Mouse (Mus musculus) heart, embryonic 14.5 days (tissue): Measurements from ENCODE around the gene Btbd11. TPM values are rescaled to one million over a fixed set of nuclear protein-coding genes. Genes with fewer than 3 reads are reported as not detected.

Experiments used
- ATAC-seq: fragments of 200-750 bp; cut with Nextera tagmentation; 2 replicates; pipeline ENCODE4 v1.8.0; 2017; ENCODE audit warnings: low read depth, moderate TSS enrichment; ENCODE audit not compliant: insufficient number of reproducible peaks, insufficient read depth, low FRiP score
- H3K27ac ChIP-seq, 2 experiments: fragments of 200-500 bp in 1 of 2; fragments of 300-500 bp in 1 of 2; sonication (generic) in 1 of 2; replicated peaks in 1 of 2; 2 replicates each; pipeline ENCODE4 v1.5.1; 2012 to 2014; ENCODE audit warnings: low read depth in 2 of 2, low read length in 2 of 2, control low read depth in 1 of 2, mild to moderate bottlenecking in 1 of 2, mixed read lengths in 1 of 2; ENCODE audit not compliant: control insufficient read depth in 1 of 2, insufficient read depth in 1 of 2
- H3K27me3 ChIP-seq: fragments of 300-500 bp; sonication (generic); 2 replicates; pipeline ENCODE4 v1.6.1; 2014; ENCODE audit warnings: mild to moderate bottlenecking, low read length, control low read depth; ENCODE audit not compliant: control insufficient read depth, insufficient read depth
- H3K36me3 ChIP-seq: fragments of 300-500 bp; sonication (generic); 2 replicates; pipeline ENCODE4 v1.6.1; 2014; ENCODE audit warnings: mild to moderate bottlenecking, control low read depth, low read length, mixed read lengths; ENCODE audit not compliant: control insufficient read depth, insufficient read depth
- H3K4me1 ChIP-seq, 2 experiments: fragments of 200-500 bp in 1 of 2; fragments of 300-500 bp in 1 of 2; sonication (generic) in 1 of 2; 2 replicates each; pipeline ENCODE4 v1.6.1; 2012 to 2014; ENCODE audit warnings: low read length in 2 of 2, control low read depth in 1 of 2, mixed read lengths in 1 of 2; ENCODE audit not compliant: control insufficient read depth in 2 of 2, insufficient read depth in 2 of 2
- H3K4me2 ChIP-seq: fragments of 300-500 bp; sonication (generic); 2 replicates; pipeline ENCODE4 v1.6.1; 2014; ENCODE audit warnings: mild to moderate bottlenecking, low read length
- H3K4me3 ChIP-seq, 2 experiments: fragments of 200-500 bp in 1 of 2; fragments of 300-500 bp in 1 of 2; sonication (generic) in 1 of 2; 2 replicates each; pipeline ENCODE4 v1.5.1; 2012 to 2014; ENCODE audit warnings: low read length in 2 of 2, mild to moderate bottlenecking in 2 of 2, control low read depth in 1 of 2, low read depth in 1 of 2, moderate library complexity in 1 of 2; ENCODE audit not compliant: control insufficient read depth in 1 of 2, insufficient read depth in 1 of 2
- H3K9ac ChIP-seq: fragments of 300-500 bp; sonication (generic); 2 replicates; pipeline ENCODE4 v1.6.1; 2014; ENCODE audit warnings: mild to moderate bottlenecking, low read length
- H3K9me3 ChIP-seq: fragments of 300-500 bp; sonication (generic); 2 replicates; pipeline ENCODE4 v1.6.1; 2016; ENCODE audit warnings: low read length, control low read depth; ENCODE audit not compliant: control insufficient read depth
- WGBS: fragments of 180-500 bp; shearing (Covaris S2); extraction: QIAGEN DNeasy Blood & Tissue Kit; methylation state at CpG from one replicate; pipeline ENCODE4 v1.1.7; 2014; 5-methylcytosine and 5-hydroxymethylcytosine counted together
- polyA plus RNA-seq: library from polyadenylated mRNA; unstranded; fragments of >200 nt; fragmentation: Nextera tagmentation; extraction: Ambion mirVana; gene quantifications from 2 replicates; pipeline ENCODE4 v1.2.1, GENCODE M21; 2014

Btbd11 gene
- 0.73 and 0.74 TPM in 2 replicates for polyA plus RNA-seq

DNA sequence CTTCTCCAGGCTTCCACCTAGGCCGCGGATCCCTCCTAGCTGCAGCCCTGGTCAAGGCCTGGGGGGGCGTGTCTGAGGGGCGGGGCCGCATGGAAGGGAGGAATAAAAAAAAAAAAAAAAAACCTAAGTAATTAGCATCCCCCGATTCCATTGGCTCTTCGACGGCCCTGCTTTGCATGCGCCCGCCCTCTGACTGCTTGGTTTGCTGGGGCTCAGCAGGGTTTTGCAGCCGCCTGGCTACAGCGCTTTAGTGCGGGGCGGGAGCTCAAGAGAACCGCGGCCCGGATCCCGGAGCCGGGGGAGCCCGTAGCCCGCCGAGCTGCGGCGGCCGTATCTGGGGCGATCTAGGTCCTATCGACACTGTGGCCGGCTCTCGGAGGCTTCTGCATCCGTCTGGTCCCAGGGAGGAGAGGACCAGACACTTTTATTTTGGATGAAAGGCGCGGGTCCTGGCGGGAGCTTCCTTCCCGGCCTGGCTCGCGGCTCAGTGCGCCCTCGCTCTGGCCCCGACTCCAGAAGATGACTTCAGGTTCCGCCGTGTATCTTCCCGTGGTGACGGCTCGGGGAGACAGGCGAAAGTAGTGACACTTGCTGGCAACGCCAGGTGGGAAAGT, at the start of gene Btbd11:
Gene Btbd11, plus strand, starts transcription at position 210 of the 614 bp plus-strand sequence.
- Histone ChIP-seq H3K9ac (peak within 1 kb of the TSS; percentile 69), H3K36me3 (no peaks in the 10 kb centered on the region), H3K27ac (peak within 1 kb of the TSS; percentile 31 to 38; a peak in 3 of 4 replicates), H3K4me2 (peak within 1 kb of the TSS; percentile 100), H3K4me3 (peak within 1 kb of the TSS; percentile 57 to 59), H3K9me3 (no peaks in the 10 kb centered on the region), H3K27me3 (peaks cover 21% of the 10 kb centered on the region), H3K4me1 (peaks cover 8 to 10% of the 10 kb centered on the region in 2 experiments; a peak in 2 of 4 replicates)
- WGBS, result under 1% methylated on average over 46 of the region's 46 CpGs
- ATAC-seq, result peak; percentile 91

DNA sequence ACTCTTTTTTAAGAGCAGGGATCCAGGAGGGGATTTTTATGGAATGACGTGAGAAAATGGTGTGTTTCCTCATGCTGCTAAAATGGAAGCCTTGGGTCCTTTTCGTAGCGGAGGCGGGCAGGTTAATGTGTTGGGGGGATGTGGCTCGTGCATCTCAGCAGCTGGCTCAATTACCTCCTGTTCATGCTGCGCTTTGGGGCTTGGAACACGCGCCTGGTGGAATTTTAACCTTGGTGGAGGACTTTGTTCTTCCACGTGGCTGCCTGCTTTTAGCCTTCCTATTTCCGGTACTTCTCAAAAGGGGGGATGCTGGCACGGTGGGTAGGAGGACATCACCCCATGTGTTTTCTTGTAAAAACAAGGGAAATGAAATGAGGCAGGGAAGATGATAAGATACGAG, 47.9 kb upstream of the Btbd11 start:
- H3K9ac ChIP-seq, result no peak overlapping the region
- no peak overlapping the region for H3K4me3 ChIP-seq
- H3K36me3 ChIP-seq, result no peaks in the 10 kb centered on the region
- H3K27me3 ChIP-seq, result no peaks in the 10 kb centered on the region
- no peaks in the 10 kb centered on the region for H3K9me3 ChIP-seq
- H3K4me1 ChIP-seq, result no peaks in the 10 kb centered on the region
- WGBS, result 61% methylated on average over 12 of the region's 12 CpGs
- H3K27ac ChIP-seq, result no peak overlapping the region
- no peak overlapping the region for H3K4me2 ChIP-seq
- ATAC-seq, result no peak

DNA sequence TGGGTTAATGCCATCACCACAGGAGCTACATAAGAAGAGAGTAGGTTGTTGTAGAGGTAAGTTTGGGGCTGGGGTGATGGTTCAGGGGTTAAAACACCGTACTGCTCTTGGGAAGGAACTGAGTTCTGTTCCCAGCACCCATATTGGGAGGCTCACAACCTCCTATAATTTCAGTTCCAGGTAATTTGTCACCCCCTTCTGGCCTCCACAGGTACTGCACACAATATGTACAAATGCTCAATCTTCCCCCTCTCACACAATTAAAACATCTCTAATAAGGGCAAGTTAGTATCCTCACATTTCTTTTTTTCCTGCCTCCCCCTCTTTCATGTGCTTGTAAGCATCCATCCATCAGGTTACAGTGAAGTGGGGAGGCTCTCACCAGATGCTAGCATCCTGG, 44.7 kb upstream of the Btbd11 start:
- no peak overlapping the region for H3K27ac ChIP-seq
- H3K9me3 ChIP-seq, result no peaks in the 10 kb centered on the region
- no peak overlapping the region for H3K4me2 ChIP-seq
- H3K4me3 ChIP-seq, result no peak overlapping the region
- no peaks in the 10 kb centered on the region for H3K4me1 ChIP-seq
- 68% methylated on average over 1 of the region's 1 CpGs for WGBS
- no peaks in the 10 kb centered on the region for H3K36me3 ChIP-seq
- ATAC-seq, result no peak
- no peak overlapping the region for H3K9ac ChIP-seq
- no peaks in the 10 kb centered on the region for H3K27me3 ChIP-seq

DNA sequence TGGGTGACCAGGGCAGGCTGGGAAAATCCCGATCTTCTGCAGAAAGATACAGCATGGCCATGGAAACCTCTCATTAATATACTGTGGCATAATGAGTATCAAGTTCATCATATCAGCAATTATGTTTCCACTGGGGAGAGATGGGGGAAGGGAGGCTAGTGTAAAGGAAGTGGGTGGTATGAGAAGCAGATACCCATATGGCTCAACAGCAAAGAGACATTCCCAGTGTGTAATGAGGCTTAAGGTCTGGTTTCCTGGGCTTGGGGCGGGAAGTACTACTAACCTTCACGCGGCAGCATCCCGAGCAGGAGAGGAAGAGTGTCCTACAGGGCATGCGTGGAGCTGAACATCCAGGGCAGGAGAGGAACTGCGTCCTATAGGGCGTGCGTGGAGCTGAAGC, 39.4 kb upstream of the Btbd11 start:
- H3K4me2 ChIP-seq, result no peak overlapping the region
- no peak overlapping the region for H3K27ac ChIP-seq
- no peak overlapping the region for H3K9ac ChIP-seq
- H3K27me3 ChIP-seq, result no peaks in the 10 kb centered on the region
- no peaks in the 10 kb centered on the region for H3K36me3 ChIP-seq
- H3K4me1 ChIP-seq, result no peaks in the 10 kb centered on the region
- ATAC-seq, result no peak
- 76% methylated on average over 9 of the region's 9 CpGs for WGBS
- no peak overlapping the region for H3K4me3 ChIP-seq
- H3K9me3 ChIP-seq, result peaks cover 3% of the 10 kb centered on the region; the same call in 1 of the 2 replicates

DNA sequence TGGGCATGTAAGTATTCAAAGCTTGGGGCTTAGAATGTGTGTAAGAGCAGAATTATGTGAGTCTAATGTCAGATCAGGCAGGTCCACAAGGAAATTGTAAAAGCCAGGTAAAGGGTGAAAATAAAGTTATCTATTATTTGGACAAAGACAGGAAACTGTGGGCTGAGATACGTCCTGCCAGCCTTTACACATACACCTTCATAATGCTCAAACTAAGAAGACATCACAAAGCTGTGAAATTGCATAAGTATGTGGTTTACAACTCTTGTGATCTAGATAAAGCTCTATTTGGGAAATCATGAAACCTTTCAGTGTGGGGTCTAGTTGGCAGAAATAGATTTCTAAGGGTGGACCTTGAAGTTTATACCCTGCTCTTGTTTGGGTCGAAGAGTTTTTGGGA, 34.1 kb upstream of the Btbd11 start:
- H3K27me3 ChIP-seq, result no peaks in the 10 kb centered on the region
- ATAC-seq, result no peak
- H3K4me1 ChIP-seq, result no peaks in the 10 kb centered on the region
- no peak overlapping the region for H3K27ac ChIP-seq
- H3K9me3 ChIP-seq, result peaks cover 3% of the 10 kb centered on the region; the same call in 1 of the 2 replicates
- no peak overlapping the region for H3K4me3 ChIP-seq
- no peak overlapping the region for H3K4me2 ChIP-seq
- WGBS, result 66% methylated on average over 2 of the region's 2 CpGs
- H3K9ac ChIP-seq, result no peak overlapping the region
- no peaks in the 10 kb centered on the region for H3K36me3 ChIP-seq

DNA sequence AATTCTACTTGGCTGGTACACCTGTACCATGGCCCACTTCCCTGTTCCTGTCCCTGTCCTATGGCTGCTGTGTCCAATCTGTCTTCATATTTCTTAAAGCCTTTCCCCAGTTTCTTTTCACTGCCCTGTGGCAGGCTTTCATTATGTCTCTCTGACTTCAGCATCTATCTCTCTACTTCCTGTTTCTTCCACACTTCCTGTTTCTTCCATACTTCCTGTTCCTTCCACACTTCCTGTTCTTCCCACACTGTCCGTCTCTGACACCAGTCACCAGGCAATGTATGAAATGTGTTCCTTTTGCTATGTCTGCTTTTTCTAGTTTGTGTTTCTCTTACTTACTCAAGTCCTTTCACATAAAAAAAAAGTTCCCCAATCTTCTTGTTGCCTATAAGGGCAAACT, 32.3 kb upstream of the Btbd11 start:
- H3K4me3 ChIP-seq, result no peak overlapping the region
- H3K4me1 ChIP-seq, result no peaks in the 10 kb centered on the region
- H3K9ac ChIP-seq, result no peak overlapping the region
- H3K27me3 ChIP-seq, result no peaks in the 10 kb centered on the region
- WGBS, result 51% methylated on average over 1 of the region's 1 CpGs
- ATAC-seq, result no peak
- H3K9me3 ChIP-seq, result peaks cover under 1% of the 10 kb centered on the region; the same call in 1 of the 2 replicates
- H3K27ac ChIP-seq, result no peak overlapping the region
- no peak overlapping the region for H3K4me2 ChIP-seq
- H3K36me3 ChIP-seq, result no peaks in the 10 kb centered on the region

- H3K4me2 ChIP-seq, result no peak overlapping the region
- ATAC-seq, result no peak
- H3K9ac ChIP-seq, result no peak overlapping the region
- H3K4me3 ChIP-seq, result no peak overlapping the region
- no peaks in the 10 kb centered on the region for H3K9me3 ChIP-seq
- no peak overlapping the region for H3K27ac ChIP-seq
- 77% methylated on average over 3 of the region's 3 CpGs for WGBS
- H3K4me1 ChIP-seq, result no peaks in the 10 kb centered on the region
- H3K36me3 ChIP-seq, result no peaks in the 10 kb centered on the region
- H3K27me3 ChIP-seq, result no peaks in the 10 kb centered on the region
Observed at GRCm38 (mm10) chr10:85359501-85360066, 27.0 kb upstream of the Btbd11 start.
